Mouse (Mus musculus) induced T-regulatory cell, adult 2 months (primary cell): ENCODE data around the gene D630045J12Rik.

Source experiments
- DNase-seq: peaks from one replicate; pipeline ENCODE4 v3.0.0-alpha.2; 2012; ENCODE audit warnings: low read depth

Gene D630045J12Rik

GRCm38 (mm10) chr6:38131801-38132231 lies 122.0 kb downstream of the D630045J12Rik start:
- no peak for DNase-seq

GRCm38 (mm10) chr6:38129883-38130282 lies 123.9 kb downstream of the D630045J12Rik start:
- DNase-seq: no peak

GRCm38 (mm10) chr6:38128115-38128514 lies 125.7 kb downstream of the D630045J12Rik start:
- DNase-seq: no peak

GRCm38 (mm10) chr6:38125462-38125861 lies 128.3 kb downstream of the D630045J12Rik start:
- DNase-seq: no peak

- DNase-seq: no peak
Observed at GRCm38 (mm10) chr6:38124882-38125281, 128.9 kb downstream of the D630045J12Rik start.

- DNase-seq: no peak
Observed at GRCm38 (mm10) chr6:38124207-38124835, 129.5 kb downstream of the D630045J12Rik start, which contains the start of gene Atp6v0a4. TSS of gene Atp6v0a4 (minus strand) at chr6:38124586.

GRCm38 (mm10) chr6:38123471-38124206 lies 130.2 kb downstream of the D630045J12Rik start:
- DNase-seq: no peak

- DNase-seq: no peak
Observed at GRCm38 (mm10) chr6:38122791-38123190, 131.0 kb downstream of the D630045J12Rik start.

- DNase-seq: no peak
Observed at GRCm38 (mm10) chr6:38121843-38122242, 132.0 kb downstream of the D630045J12Rik start.

GRCm38 (mm10) chr6:38120681-38121371 lies 133.0 kb downstream of the D630045J12Rik start:
- DNase-seq: peak; percentile 45

GRCm38 (mm10) chr6:38118341-38118740 lies 135.5 kb downstream of the D630045J12Rik start:
- DNase-seq: no peak

- no peak for DNase-seq
Observed at GRCm38 (mm10) chr6:38116107-38116770, 137.6 kb downstream of the D630045J12Rik start.

- DNase-seq: no peak
Observed at GRCm38 (mm10) chr6:38110859-38111258, 142.9 kb downstream of the D630045J12Rik start.

GRCm38 (mm10) chr6:38109871-38110270 lies 143.9 kb downstream of the D630045J12Rik start:
- no peak for DNase-seq

- DNase-seq: no peak
Observed at GRCm38 (mm10) chr6:38109160-38109795, 144.5 kb downstream of the D630045J12Rik start, which contains the start of gene Tmem213. TSS of gene Tmem213 (plus strand) at chr6:38109255.

- DNase-seq: no peak
Observed at GRCm38 (mm10) chr6:38108449-38108848, 145.4 kb downstream of the D630045J12Rik start.

GRCm38 (mm10) chr6:38105924-38106323 lies 147.9 kb downstream of the D630045J12Rik start:
- DNase-seq: no peak

GRCm38 (mm10) chr6:38103775-38104174 lies 150.0 kb downstream of the D630045J12Rik start:
- no peak for DNase-seq

GRCm38 (mm10) chr6:38102216-38102795 lies 151.5 kb downstream of the D630045J12Rik start:
- no peak for DNase-seq

- no peak for DNase-seq
Observed at GRCm38 (mm10) chr6:38096961-38097370, 156.8 kb downstream of the D630045J12Rik start.

- no peak for DNase-seq
Observed at GRCm38 (mm10) chr6:38094701-38095100, 159.1 kb downstream of the D630045J12Rik start.
